Mouse (Mus musculus) intestine, postnatal 0 days (tissue): ENCODE data around the gene Igfbp2. TPM values are rescaled to one million over a fixed set of nuclear protein-coding genes. Genes with fewer than 3 reads are reported as not detected.

Experiments
- ATAC-seq: fragments of 200-750 bp; cut with Nextera tagmentation; 2 replicates; pipeline ENCODE4 v1.8.0; 2017; ENCODE audit warnings: mild to moderate bottlenecking, moderate TSS enrichment, moderate library complexity
- H3K27ac ChIP-seq: fragments of 300-500 bp; sonication (generic); 2 replicates; pipeline ENCODE4 v1.5.1; 2014; ENCODE audit warnings: mild to moderate bottlenecking, low read depth, low read length, moderate library complexity
- H3K27me3 ChIP-seq: fragments of 300-500 bp; sonication (generic); replicated peaks from 2 replicates; pipeline ENCODE4 v1.6.1; 2014; ENCODE audit warnings: low read length, mixed read lengths; ENCODE audit not compliant: control insufficient read depth, insufficient read depth
- H3K36me3 ChIP-seq: fragments of 300-500 bp; sonication (generic); 2 replicates; pipeline ENCODE4 v1.6.1; 2014; ENCODE audit warnings: mild to moderate bottlenecking, moderate library complexity; ENCODE audit not compliant: control insufficient read depth, insufficient read depth
- H3K4me1 ChIP-seq: fragments of 300-500 bp; sonication (generic); replicated peaks from 2 replicates; pipeline ENCODE4 v1.6.1; 2014; ENCODE audit warnings: antibody characterized with exemption, low read length, mixed read lengths; ENCODE audit not compliant: control insufficient read depth, insufficient read depth
- H3K4me2 ChIP-seq: fragments of 300-500 bp; sonication (generic); replicated peaks from 2 replicates; pipeline ENCODE4 v1.6.1; 2014; ENCODE audit warnings: low read depth, mild to moderate bottlenecking, moderate library complexity
- H3K4me3 ChIP-seq: fragments of 300-500 bp; sonication (generic); 2 replicates; pipeline ENCODE4 v1.5.1; 2014; ENCODE audit warnings: low read depth, low read length
- H3K9ac ChIP-seq: fragments of 300-500 bp; sonication (generic); 2 replicates; pipeline ENCODE4 v1.6.1; 2014; ENCODE audit warnings: mild to moderate bottlenecking, low read depth, low read length
- H3K9me3 ChIP-seq: fragments of 300-500 bp; sonication (generic); 2 replicates; pipeline ENCODE4 v1.6.1; 2016; ENCODE audit warnings: mixed run types; ENCODE audit not compliant: control insufficient read depth
- CTCF ChIP-seq: sonication (generic); IDR thresholded peaks from 2 replicates; pipeline ENCODE4 v1.5.1; 2016; ENCODE audit warnings: low read depth, mild to moderate bottlenecking, control low read depth, antibody characterized with exemption, moderate library complexity
- WGBS: fragments of 180-500 bp; shearing (Covaris S2); extraction: QIAGEN DNeasy Blood & Tissue Kit; methylation state at CpG from one replicate; pipeline ENCODE4 v1.1.7; 2014; 5-methylcytosine and 5-hydroxymethylcytosine counted together
- polyA plus RNA-seq: library from polyadenylated mRNA; unstranded; fragments of >200 nt; fragmentation: Nextera tagmentation; extraction: Ambion mirVana; gene quantifications from 2 replicates; pipeline ENCODE4 v1.2.1, GENCODE M21; 2015

Gene Igfbp2
- polyA plus RNA-seq, 1 experiment from 2014 or later: 94.0 TPM

DNA sequence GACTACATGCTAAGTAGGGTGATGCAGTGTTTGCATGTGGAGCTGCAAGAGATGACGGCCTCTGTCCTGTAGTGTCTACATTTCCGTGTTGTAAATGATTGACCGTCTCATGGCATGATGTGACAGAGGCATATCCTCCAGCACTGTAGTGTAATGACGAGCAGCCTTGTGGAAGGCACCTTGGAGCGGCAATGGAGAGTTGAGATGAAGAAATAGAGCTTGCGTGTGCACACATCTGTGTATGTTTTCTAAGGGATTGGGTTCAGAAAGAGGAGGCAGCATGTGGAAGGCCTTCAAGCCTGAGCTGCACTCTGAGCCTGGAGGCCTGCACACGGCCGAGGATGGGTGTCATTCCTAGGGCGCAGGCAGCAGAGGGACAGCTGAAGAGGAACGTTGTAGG lies 31.4 kb downstream of the Igfbp2 start:
- Histone ChIP-seq H3K9ac (no peak overlapping the region), H3K4me2 (no peak overlapping the region), H3K4me3 (no peak overlapping the region), H3K36me3 (no peaks in the 10 kb centered on the region), H3K27me3 (no peaks in the 10 kb centered on the region), H3K9me3 (no peaks in the 10 kb centered on the region), H3K27ac (no peak overlapping the region), H3K4me1 (no peaks in the 10 kb centered on the region)
- WGBS: 85% methylated on average over 10 of the region's 10 CpGs
- ATAC-seq: no peak
- TF ChIP-seq CTCF: no peak

GRCm38 (mm10) chr1:72856209-72856909 lies 32.1 kb downstream of the Igfbp2 start:
- no peak overlapping the region for H3K4me3 ChIP-seq
- ATAC-seq: no peak
- WGBS: 79% methylated on average over 19 of the region's 19 CpGs
- no peaks in the 10 kb centered on the region for H3K27me3 ChIP-seq
- no peaks in the 10 kb centered on the region for H3K9me3 ChIP-seq
- no peaks in the 10 kb centered on the region for H3K36me3 ChIP-seq
- H3K4me1 ChIP-seq: no peaks in the 10 kb centered on the region
- H3K9ac ChIP-seq: no peak overlapping the region
- H3K4me2 ChIP-seq: no peak overlapping the region
- H3K27ac ChIP-seq: no peak overlapping the region
- TF ChIP-seq CTCF: no peak

GRCm38 (mm10) chr1:72857142-72857541 lies 32.8 kb downstream of the Igfbp2 start:
- TF ChIP-seq CTCF: no peak
- Histone ChIP-seq H3K9me3 (no peaks in the 10 kb centered on the region), H3K4me2 (no peak overlapping the region), H3K9ac (no peak overlapping the region), H3K36me3 (no peaks in the 10 kb centered on the region), H3K27ac (no peak overlapping the region), H3K4me1 (no peaks in the 10 kb centered on the region), H3K4me3 (no peak overlapping the region), H3K27me3 (no peaks in the 10 kb centered on the region)
- ATAC-seq: no peak
- 79% methylated on average over 7 of the region's 7 CpGs for WGBS

GRCm38 (mm10) chr1:72857631-72858030 lies 33.3 kb downstream of the Igfbp2 start:
- Histone ChIP-seq H3K9me3 (no peaks in the 10 kb centered on the region), H3K36me3 (no peaks in the 10 kb centered on the region), H3K4me1 (no peaks in the 10 kb centered on the region), H3K4me3 (no peak overlapping the region), H3K27ac (no peak overlapping the region), H3K9ac (no peak overlapping the region), H3K4me2 (no peak overlapping the region), H3K27me3 (no peaks in the 10 kb centered on the region)
- WGBS: 73% methylated on average over 5 of the region's 5 CpGs
- TF ChIP-seq CTCF: no peak
- ATAC-seq: no peak

- no peak for TF ChIP-seq CTCF
- H3K36me3 ChIP-seq: no peaks in the 10 kb centered on the region
- H3K4me1 ChIP-seq: no peaks in the 10 kb centered on the region
- no peaks in the 10 kb centered on the region for H3K27me3 ChIP-seq
- H3K9me3 ChIP-seq: no peaks in the 10 kb centered on the region
- ATAC-seq: no peak
- H3K4me2 ChIP-seq: no peak overlapping the region
- no peak overlapping the region for H3K4me3 ChIP-seq
- H3K9ac ChIP-seq: no peak overlapping the region
- WGBS: 89% methylated on average over 9 of the region's 9 CpGs
- H3K27ac ChIP-seq: no peak overlapping the region
These were observed 34.0 kb downstream of the Igfbp2 start for GRCm38 (mm10) chr1:72858286-72858685.

- H3K9ac ChIP-seq: no peak overlapping the region
- H3K4me3 ChIP-seq: no peak overlapping the region
- no peak for TF ChIP-seq CTCF
- H3K4me2 ChIP-seq: no peak overlapping the region
- H3K36me3 ChIP-seq: no peaks in the 10 kb centered on the region; the same call in 1 of the 2 replicates
- ATAC-seq: no peak
- 77% methylated on average over 5 of the region's 5 CpGs for WGBS
- H3K27ac ChIP-seq: no peak overlapping the region
- no peaks in the 10 kb centered on the region for H3K4me1 ChIP-seq
- no peaks in the 10 kb centered on the region for H3K27me3 ChIP-seq
- no peaks in the 10 kb centered on the region for H3K9me3 ChIP-seq
These were observed 34.6 kb downstream of the Igfbp2 start for GRCm38 (mm10) chr1:72858874-72859273.

GRCm38 (mm10) chr1:72859963-72860362 lies 35.7 kb downstream of the Igfbp2 start:
- H3K36me3 ChIP-seq: no peaks in the 10 kb centered on the region; the same call in 1 of the 2 replicates

More at GRCm38 (mm10) chr1:72859963-72860362, 35.7 kb downstream of the Igfbp2 start:
- ATAC-seq: no peak
- WGBS: 93% methylated on average over 9 of the region's 9 CpGs
- Histone ChIP-seq H3K27me3 (no peaks in the 10 kb centered on the region), H3K9ac (no peak overlapping the region), H3K4me1 (no peaks in the 10 kb centered on the region), H3K4me2 (no peak overlapping the region), H3K4me3 (no peak overlapping the region), H3K9me3 (no peaks in the 10 kb centered on the region), H3K27ac (no peak overlapping the region)
- TF ChIP-seq CTCF: no peak
